Mouse (Mus musculus) R1 (cell line): ENCODE data around the gene Gm364.

Experiments
- DNase-seq: peaks from one replicate; pipeline ENCODE4 v3.0.0-alpha.2; 2018; ENCODE audit warnings: low read depth, low spot score

Gene Gm364

GRCm38 (mm10) chrX:57408769-57409168 is at the start of gene Gm364:
Gene Gm364, plus strand, starts transcription at chrX:57409154.
- DNase-seq: peak; percentile 86

GRCm38 (mm10) chrX:57359316-57359715 is 49.6 kb upstream of the Gm364 start:
- DNase-seq: peak; percentile 89

DNA sequence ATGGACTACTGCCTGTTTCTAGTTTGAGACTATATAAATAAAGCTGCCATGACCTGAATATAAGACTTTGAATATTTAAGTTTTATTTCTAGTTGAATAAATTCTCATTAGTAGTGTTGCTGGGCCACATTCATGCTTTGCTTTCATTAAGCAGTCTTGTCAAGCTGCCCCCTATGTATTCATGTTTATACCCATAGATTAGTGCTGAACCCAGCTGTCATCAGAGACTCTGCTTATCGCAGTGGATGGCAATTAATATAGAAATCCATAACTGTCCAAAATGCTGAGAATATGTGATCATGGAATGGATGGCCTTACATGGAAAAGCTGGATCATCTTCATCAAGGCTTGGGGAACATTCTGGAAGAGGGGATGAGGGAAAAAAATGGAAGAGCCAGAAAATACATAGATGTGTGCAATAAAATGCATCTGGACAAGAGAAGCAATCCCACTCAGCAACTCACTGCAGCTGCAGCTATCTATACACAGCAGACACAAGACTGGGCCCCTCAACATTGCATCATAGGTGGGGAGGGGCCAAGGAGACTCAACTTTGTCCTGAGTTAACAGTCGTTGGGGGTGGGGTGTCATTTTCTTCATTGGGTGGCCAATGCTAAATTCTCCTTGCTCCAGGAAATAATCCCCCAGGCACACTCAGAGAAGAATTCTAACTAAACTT is 43.9 kb upstream of the Gm364 start:
- DNase-seq: no peak

GRCm38 (mm10) chrX:57372965-57373364 is 36.0 kb upstream of the Gm364 start:
- DNase-seq: no peak

- no peak for DNase-seq
Measured at GRCm38 (mm10) chrX:57373543-57373942, 35.4 kb upstream of the Gm364 start.

GRCm38 (mm10) chrX:57374029-57374428 is 34.9 kb upstream of the Gm364 start:
- no peak for DNase-seq

GRCm38 (mm10) chrX:57377096-57377495 is 31.9 kb upstream of the Gm364 start:
- DNase-seq: no peak

- no peak for DNase-seq
Measured at GRCm38 (mm10) chrX:57378579-57378978, 30.4 kb upstream of the Gm364 start.

GRCm38 (mm10) chrX:57380915-57381314 is 28.0 kb upstream of the Gm364 start:
- no peak for DNase-seq

- DNase-seq: peak; percentile 94
Measured at GRCm38 (mm10) chrX:57392367-57393246, 16.3 kb upstream of the Gm364 start, which contains the start of gene Rbmx. Gene Rbmx, minus strand, starts transcription at chrX:57393036.

- no peak for DNase-seq
Measured at GRCm38 (mm10) chrX:57393412-57393811, 15.5 kb upstream of the Gm364 start.

DNA sequence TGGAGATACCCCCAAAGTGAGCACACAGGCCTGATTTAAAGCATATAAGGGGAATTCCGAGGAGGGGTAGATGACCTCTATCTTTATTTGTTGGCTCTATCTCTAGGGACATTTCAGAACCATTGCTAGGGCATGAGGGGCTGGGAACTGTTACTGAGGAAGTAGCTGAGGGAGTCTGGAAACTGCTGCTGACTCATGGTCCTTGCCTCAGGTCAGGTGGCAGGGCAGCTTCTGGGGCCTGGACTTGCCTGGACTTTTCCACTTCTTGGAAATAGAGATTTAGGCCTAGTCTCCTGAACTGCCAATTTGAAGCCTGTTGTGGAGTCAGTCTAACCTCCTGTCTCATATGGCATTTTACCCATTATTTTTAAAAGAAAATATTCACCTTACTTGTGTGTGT is 7.6 kb upstream of the Gm364 start:
- no peak for DNase-seq

DNA sequence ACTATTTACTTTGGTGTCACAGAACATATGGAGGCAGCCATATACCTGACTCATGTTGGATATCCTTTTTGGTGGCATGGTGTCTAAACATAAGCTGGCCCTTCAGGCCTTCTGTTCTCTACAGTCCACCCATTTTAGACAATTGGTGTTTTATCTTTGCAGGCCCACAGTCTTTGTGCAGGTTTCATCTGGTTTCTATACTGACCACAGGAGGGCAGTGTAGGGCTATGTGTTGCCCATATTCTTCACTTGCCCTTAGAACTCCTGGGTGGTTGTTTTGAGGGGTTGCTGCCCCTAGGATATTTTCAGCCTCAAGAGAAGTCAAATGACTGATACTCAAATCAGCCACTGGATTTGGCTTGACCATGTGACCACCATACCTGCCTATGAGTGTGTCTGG is 5.3 kb upstream of the Gm364 start:
- peak; percentile 30 for DNase-seq

DNA sequence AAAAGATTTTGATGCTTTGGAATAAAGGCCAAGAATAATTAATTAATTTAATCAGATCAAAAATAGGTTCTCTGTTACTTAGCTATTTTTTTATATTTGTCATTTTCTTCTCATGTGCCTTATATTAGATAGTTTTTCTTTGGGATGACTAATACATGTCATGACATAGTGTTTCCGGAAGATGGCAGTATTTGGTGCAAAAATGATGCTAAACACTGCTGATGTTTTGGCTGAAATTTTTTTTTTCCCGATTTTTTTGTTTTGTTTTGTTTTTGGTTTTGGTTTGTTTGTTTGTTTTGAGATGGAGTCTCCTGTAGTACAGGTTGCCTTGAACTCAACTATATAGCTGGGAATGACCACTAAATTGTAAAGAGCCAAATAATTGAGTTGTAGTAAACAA is 22.7 kb downstream of the Gm364 start:
- no peak for DNase-seq

- DNase-seq: no peak
Measured at GRCm38 (mm10) chrX:57433897-57434296, 24.9 kb downstream of the Gm364 start.

DNA sequence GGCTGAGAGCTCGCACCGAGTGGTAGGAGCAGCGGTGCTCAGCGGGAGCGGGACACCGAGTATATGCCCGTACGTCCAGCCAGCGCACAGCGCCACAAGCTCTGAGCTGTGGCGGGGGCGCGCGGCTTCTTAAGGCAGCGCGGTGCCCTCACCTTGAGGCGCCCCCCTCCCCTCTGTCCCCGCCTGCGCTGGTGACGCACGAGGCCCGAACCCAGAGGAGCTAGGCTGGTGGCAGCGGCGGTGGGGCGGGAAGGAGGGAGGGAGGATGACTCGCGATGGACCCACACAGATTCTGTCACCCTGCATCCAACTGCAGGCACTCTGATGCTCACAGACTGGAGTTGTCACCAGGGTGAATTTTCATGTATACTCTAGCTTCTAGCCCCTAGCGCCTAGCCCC is 94.7 kb downstream of the Gm364 start, which contains the start of gene Gpr101:
Gene Gpr101 (minus strand): TSS at position 124 of the 400 bp plus-strand sequence.
- DNase-seq: peak; percentile 10

DNA sequence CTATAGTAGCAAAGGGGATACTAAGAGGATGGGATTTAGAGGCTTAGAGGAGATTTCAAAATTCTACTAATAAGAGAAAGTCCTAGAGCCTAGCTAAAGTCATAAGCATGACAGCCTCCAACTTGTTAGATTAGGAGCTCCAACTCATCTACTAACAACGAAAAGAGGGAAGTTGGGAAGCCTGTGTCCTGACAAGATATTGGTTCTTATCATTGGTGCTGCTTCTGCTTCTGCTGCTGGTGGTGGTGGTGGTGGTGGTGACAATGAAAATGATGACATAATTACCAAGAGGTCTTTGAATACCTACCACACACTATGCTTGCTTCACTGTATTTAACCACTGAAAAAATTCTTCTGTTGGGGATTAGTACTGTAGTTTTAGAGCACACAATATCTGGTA is 97.3 kb downstream of the Gm364 start:
- DNase-seq: no peak

GRCm38 (mm10) chrX:57521117-57522095 is 112.5 kb downstream of the Gm364 start:
- peak; percentile 27 for DNase-seq
